Mouse (Mus musculus): ENCODE measurements around the gene Pnp2.

DNA sequence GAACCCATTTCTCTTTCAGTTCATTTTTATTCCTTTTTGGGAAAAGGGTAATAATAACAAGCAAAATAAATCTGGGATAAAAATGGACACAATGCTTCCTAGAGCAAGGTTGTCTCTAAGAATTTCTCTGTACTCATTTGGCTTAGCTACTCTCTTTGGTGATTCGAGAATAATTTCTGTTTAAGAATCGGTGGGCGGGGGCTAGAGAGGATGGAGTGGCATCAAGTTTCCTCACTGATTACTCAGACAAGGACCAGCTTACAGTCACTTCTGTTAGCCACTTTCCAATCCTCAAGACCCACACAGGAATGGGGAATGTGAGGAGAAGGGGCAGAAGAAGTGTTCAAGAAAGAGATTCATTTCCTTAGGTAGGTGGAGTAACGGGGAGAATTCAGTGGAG, 53.0 kb downstream of the Pnp2 start:
- TF ChIP-seq EP300 (IDR thresholded peaks at IDR 0.05; ENCODE audit: low read depth in 1 of 2, low read length in 2 of 2), result no peak
- no peak for TF ChIP-seq POLR2A (IDR thresholded peaks at IDR 0.05; ENCODE audit: control insufficient read depth in 1 of 2, insufficient read depth in 1 of 2, low read depth in 1 of 2, low read length in 2 of 2, poor library complexity in 1 of 2)
- no peak for TF ChIP-seq NELFE (IDR thresholded peaks at IDR 0.05; ENCODE audit: low read depth, low read length)
- no peak for TF ChIP-seq RCOR1 (IDR thresholded peaks at IDR 0.05; ENCODE audit: low read depth, low read length)
- no peak for TF ChIP-seq CHD2 (IDR thresholded peaks at IDR 0.05; ENCODE audit: low read length)
- no peak for TF ChIP-seq CTCF (IDR thresholded peaks at IDR 0.05 in 2 of 3, conservative IDR thresholded peaks at IDR 0.05 in 1 of 3; ENCODE audit: control insufficient read depth in 1 of 3, insufficient read depth in 1 of 3, low read depth in 2 of 3, low read length in 3 of 3, poor library complexity in 1 of 3, severe bottlenecking in 1 of 3)
- no peak for TF ChIP-seq ZKSCAN1 (IDR thresholded peaks at IDR 0.05; ENCODE audit: low read depth, low read length)
- TF ChIP-seq MEF2A (IDR thresholded peaks at IDR 0.05; ENCODE audit: extremely low read depth, insufficient replicate concordance, low read depth, low read length, poor library complexity, severe bottlenecking), result no peak
- no peak for TF ChIP-seq RAD21 (IDR thresholded peaks at IDR 0.05; ENCODE audit: low read depth, low read length)
